Mouse (Mus musculus) midbrain, embryonic 10.5 days (tissue): ENCODE measurements around the gene 4930402H24Rik. TPM values are rescaled to one million over a fixed set of nuclear protein-coding genes. Genes with fewer than 3 reads are reported as not detected.
A peak's percentile ranks its signal among the peaks of the same experiment; 100 is the strongest.

Source experiments
- DNase-seq: peaks from one replicate; pipeline ENCODE4 v3.0.0-alpha.2; 2017; ENCODE audit warnings: low spot score
- H3K27ac ChIP-seq: fragments of 300-500 bp; sonication (generic); replicated peaks from 2 replicates; pipeline ENCODE4 v1.5.1; 2016; ENCODE audit warnings: mild to moderate bottlenecking
- H3K27me3 ChIP-seq: fragments of 300-500 bp; sonication (generic); 2 replicates; pipeline ENCODE4 v1.6.1; 2016; ENCODE audit warnings: low read depth, mild to moderate bottlenecking; ENCODE audit not compliant: poor library complexity, severe bottlenecking
- H3K36me3 ChIP-seq: fragments of 300-500 bp; sonication (generic); 2 replicates; pipeline ENCODE4 v1.6.1; 2016; ENCODE audit warnings: mild to moderate bottlenecking, moderate library complexity
- H3K4me1 ChIP-seq: fragments of 300-500 bp; sonication (generic); 2 replicates; pipeline ENCODE4 v1.6.1; 2016
- H3K4me3 ChIP-seq: fragments of 300-500 bp; sonication (generic); 2 replicates; pipeline ENCODE4 v1.5.1; 2016; ENCODE audit warnings: mild to moderate bottlenecking, moderate library complexity
- H3K9me3 ChIP-seq: fragments of 300-500 bp; sonication (generic); replicated peaks from 2 replicates; pipeline ENCODE4 v1.6.1; 2016; ENCODE audit warnings: mild to moderate bottlenecking
- WGBS: fragments of 180-500 bp; shearing (Covaris S2); methylation state at CpG from one replicate; pipeline ENCODE4 v1.1.7; 2016; 5-methylcytosine and 5-hydroxymethylcytosine counted together
- polyA plus RNA-seq: library from polyadenylated mRNA; unstranded; fragments of >200 nt; fragmentation: Nextera tagmentation; extraction: Ambion mirVana; gene quantifications from 2 replicates; pipeline ENCODE4 v1.2.1, GENCODE M21; 2016

Gene 4930402H24Rik
- 28.3 and 43.3 TPM in 2 replicates for polyA plus RNA-seq

GRCm38 (mm10) chr2:130905751-130906583 lies at the start of gene 4930402H24Rik, which contains the start of gene Atrn:
TSS of gene 4930402H24Rik (minus strand) at chr2:130906406.
TSS of gene Atrn (plus strand) at chr2:130906495.
- no peaks in the 10 kb centered on the region for H3K27me3 ChIP-seq
- H3K9me3 ChIP-seq, result no peaks in the 10 kb centered on the region
- DNase-seq, result peak; percentile 94
- H3K4me1 ChIP-seq, result peaks cover 22% of the 10 kb centered on the region
- H3K4me3 ChIP-seq, result peak within 1 kb of the TSS; percentile 97
- WGBS, result 6% methylated on average over 50 of the region's 50 CpGs
- no peaks in the 10 kb centered on the region for H3K36me3 ChIP-seq
- peak within 1 kb of the TSS; percentile 87 for H3K27ac ChIP-seq

DNA sequence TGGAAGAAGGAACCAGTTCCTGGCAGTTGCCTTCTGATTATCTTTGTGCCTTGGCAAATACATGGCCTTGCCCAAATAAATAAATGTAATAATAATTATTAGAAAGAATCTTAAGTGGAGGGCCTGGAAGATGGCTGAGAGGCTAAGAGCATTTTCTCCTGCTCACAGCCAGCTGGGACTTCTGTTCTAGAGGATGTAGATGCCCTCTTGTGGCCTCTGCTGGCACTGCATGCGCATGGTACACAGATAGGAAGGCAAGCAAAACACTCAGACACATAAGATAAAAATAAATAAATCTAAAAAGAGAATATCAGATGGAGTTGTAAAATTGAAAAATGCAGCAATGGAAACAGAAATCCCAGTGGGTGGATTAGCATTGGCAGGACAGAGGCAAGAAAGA lies 44.3 kb upstream of the 4930402H24Rik start:
- peak; percentile 80 for DNase-seq
- no peaks in the 10 kb centered on the region for H3K36me3 ChIP-seq
- H3K4me3 ChIP-seq, result no peak overlapping the region
- H3K27me3 ChIP-seq, result no peaks in the 10 kb centered on the region
- H3K4me1 ChIP-seq, result no peaks in the 10 kb centered on the region
- no peaks in the 10 kb centered on the region for H3K9me3 ChIP-seq
- H3K27ac ChIP-seq, result no peak overlapping the region
- 0% methylated on average over 1 of the region's 1 CpGs for WGBS

DNA sequence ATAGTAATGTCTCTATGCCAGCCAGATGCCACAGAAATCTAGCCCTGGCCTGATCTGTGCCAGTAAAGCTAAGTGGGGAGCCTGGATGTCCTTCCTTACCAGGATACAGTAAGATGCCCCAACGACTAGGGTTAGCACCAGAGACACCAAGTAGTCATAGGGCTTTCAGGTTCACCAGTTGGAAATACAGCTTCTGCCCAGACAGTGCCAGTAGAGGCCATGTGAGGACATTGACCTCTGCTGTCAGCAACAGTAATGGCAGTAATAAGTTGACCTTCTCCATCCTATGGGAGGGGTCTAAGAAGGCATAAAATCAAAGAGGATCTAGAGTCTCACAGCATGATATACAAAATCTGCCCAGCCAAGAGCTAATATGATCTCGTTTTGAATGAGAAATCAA lies 43.6 kb upstream of the 4930402H24Rik start:
- Histone ChIP-seq H3K4me1 (no peaks in the 10 kb centered on the region), H3K36me3 (no peaks in the 10 kb centered on the region), H3K27ac (no peak overlapping the region), H3K9me3 (no peaks in the 10 kb centered on the region), H3K27me3 (no peaks in the 10 kb centered on the region), H3K4me3 (no peak overlapping the region)
- WGBS, result 81% methylated on average over 2 of the region's 2 CpGs
- no peak for DNase-seq

DNA sequence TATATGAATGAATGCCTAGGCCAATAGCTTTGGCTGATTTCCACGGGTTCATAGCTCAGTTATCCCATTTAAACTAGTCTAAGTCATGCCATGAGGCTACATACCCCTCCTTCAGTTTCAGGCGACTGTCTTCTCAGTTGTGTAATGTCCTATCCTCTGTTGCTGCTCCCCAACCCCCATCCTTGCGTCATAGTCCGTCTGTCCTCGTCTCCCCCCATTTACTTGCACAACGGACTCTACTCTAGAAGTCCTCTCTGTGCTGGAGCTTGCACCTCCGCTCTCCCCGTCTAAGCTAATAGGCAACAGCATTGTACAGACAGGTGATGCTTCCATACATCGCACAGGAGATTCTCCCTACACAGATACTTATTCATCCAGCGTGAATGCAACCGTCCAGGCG lies 26.7 kb upstream of the 4930402H24Rik start:
- 89% methylated on average over 12 of the region's 12 CpGs for WGBS
- Histone ChIP-seq H3K4me1 (no peaks in the 10 kb centered on the region), H3K9me3 (no peaks in the 10 kb centered on the region), H3K27me3 (no peaks in the 10 kb centered on the region), H3K27ac (no peak overlapping the region), H3K4me3 (no peak overlapping the region), H3K36me3 (no peaks in the 10 kb centered on the region)
- DNase-seq, result no peak

- 93% methylated on average over 5 of the region's 5 CpGs for WGBS
- H3K27me3 ChIP-seq, result no peaks in the 10 kb centered on the region
- H3K9me3 ChIP-seq, result no peaks in the 10 kb centered on the region
- no peaks in the 10 kb centered on the region for H3K36me3 ChIP-seq
- DNase-seq, result no peak
- no peak overlapping the region for H3K4me3 ChIP-seq
- no peak overlapping the region for H3K27ac ChIP-seq
- H3K4me1 ChIP-seq, result no peaks in the 10 kb centered on the region
Observed at GRCm38 (mm10) chr2:130929994-130930393, 23.8 kb upstream of the 4930402H24Rik start.

- Histone ChIP-seq H3K27ac (no peak overlapping the region), H3K36me3 (no peaks in the 10 kb centered on the region), H3K9me3 (no peaks in the 10 kb centered on the region), H3K4me1 (no peaks in the 10 kb centered on the region), H3K4me3 (no peak overlapping the region), H3K27me3 (no peaks in the 10 kb centered on the region)
- DNase-seq, result no peak
Observed at GRCm38 (mm10) chr2:130928530-130928929, 22.3 kb upstream of the 4930402H24Rik start.

- Histone ChIP-seq H3K27me3 (no peaks in the 10 kb centered on the region), H3K9me3 (no peaks in the 10 kb centered on the region), H3K27ac (no peak overlapping the region), H3K36me3 (no peaks in the 10 kb centered on the region), H3K4me1 (no peaks in the 10 kb centered on the region), H3K4me3 (no peak overlapping the region)
- WGBS, result 93% methylated on average over 4 of the region's 4 CpGs
- DNase-seq, result no peak
Observed at GRCm38 (mm10) chr2:130928031-130928430, 21.8 kb upstream of the 4930402H24Rik start.

DNA sequence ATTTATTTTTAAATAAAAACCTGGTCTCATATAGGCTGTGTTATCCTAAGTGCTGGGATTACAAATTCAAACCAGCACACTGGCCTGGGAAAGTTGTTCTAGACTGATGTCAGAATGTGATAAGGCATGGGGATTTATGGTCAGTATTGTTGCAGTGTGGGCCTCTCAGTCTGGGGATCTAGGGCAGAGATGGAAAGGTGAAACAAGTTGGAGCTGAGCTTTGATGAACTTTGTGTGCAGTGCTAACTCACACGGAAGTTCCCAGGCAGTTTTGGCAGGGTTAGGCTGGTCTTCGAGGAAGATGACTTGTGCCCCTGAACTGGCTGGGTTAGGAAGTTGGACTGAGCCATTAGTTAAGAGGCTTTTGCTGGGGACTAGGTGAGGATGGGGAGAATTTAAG lies 18.7 kb upstream of the 4930402H24Rik start:
- H3K4me3 ChIP-seq, result no peak overlapping the region
- WGBS, result 85% methylated on average over 2 of the region's 2 CpGs
- H3K27me3 ChIP-seq, result no peaks in the 10 kb centered on the region
- no peaks in the 10 kb centered on the region for H3K9me3 ChIP-seq
- H3K36me3 ChIP-seq, result no peaks in the 10 kb centered on the region
- no peak for DNase-seq
- H3K4me1 ChIP-seq, result no peaks in the 10 kb centered on the region
- H3K27ac ChIP-seq, result no peak overlapping the region

DNA sequence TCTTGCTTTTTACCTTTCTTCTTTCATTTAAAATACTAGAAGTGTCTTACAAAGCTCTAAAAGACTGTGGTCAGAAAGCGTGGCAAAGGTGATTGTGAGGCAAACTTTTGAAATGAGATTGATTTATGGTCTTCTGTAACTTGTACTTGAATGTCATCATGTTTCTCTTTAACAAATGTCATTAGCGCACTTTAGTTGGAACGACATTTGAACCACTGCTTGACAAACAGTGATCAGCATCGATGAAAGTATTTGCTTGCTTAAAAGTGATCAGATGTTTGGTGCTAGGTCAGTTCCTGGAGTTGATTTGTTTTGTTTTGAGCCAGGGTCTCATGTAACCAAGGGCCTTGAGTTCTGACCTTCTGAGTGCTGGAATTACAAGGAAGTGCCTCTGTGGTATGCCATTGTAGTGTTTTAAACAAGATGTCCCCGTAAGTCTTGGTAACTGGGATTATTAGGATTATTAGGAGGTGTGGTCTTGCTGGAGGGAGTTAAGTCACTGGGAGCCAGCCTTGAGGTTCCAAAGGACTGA lies 12.9 kb upstream of the 4930402H24Rik start:
- WGBS, result 82% methylated on average over 5 of the region's 5 CpGs
- Histone ChIP-seq H3K27ac (no peak overlapping the region), H3K27me3 (no peaks in the 10 kb centered on the region), H3K4me3 (no peak overlapping the region), H3K9me3 (no peaks in the 10 kb centered on the region), H3K4me1 (no peaks in the 10 kb centered on the region), H3K36me3 (no peaks in the 10 kb centered on the region)
- DNase-seq, result no peak

DNA sequence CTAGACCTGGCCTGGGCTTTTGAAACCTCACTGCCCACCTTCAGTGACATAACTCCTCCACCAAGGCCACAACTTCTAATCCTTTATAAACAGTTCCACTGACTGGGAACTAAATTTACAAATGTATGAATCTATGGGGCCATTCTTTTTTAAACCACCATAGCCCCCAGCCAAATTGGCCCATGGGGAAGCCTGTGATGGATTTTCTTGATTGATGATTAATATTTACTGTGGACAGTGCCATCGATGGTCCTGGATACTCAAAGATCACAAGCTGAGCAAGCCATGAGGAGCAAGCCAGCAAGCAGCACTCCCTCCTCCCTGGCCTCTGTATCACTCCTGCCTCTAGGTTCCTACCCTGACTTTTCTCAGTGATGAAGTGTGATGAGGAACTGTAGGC lies 11.5 kb upstream of the 4930402H24Rik start:
- Histone ChIP-seq H3K27ac (no peak overlapping the region), H3K27me3 (no peaks in the 10 kb centered on the region), H3K9me3 (no peaks in the 10 kb centered on the region), H3K4me3 (no peak overlapping the region), H3K4me1 (no peaks in the 10 kb centered on the region), H3K36me3 (no peaks in the 10 kb centered on the region)
- DNase-seq, result no peak
- WGBS, result 92% methylated on average over 1 of the region's 1 CpGs

- WGBS, result 72% methylated on average over 3 of the region's 3 CpGs
- Histone ChIP-seq H3K36me3 (no peaks in the 10 kb centered on the region), H3K9me3 (no peaks in the 10 kb centered on the region), H3K4me3 (no peak overlapping the region), H3K27ac (no peak overlapping the region), H3K27me3 (no peaks in the 10 kb centered on the region), H3K4me1 (no peaks in the 10 kb centered on the region)
- DNase-seq, result no peak
Observed at GRCm38 (mm10) chr2:130916521-130917147, 10.4 kb upstream of the 4930402H24Rik start.

DNA sequence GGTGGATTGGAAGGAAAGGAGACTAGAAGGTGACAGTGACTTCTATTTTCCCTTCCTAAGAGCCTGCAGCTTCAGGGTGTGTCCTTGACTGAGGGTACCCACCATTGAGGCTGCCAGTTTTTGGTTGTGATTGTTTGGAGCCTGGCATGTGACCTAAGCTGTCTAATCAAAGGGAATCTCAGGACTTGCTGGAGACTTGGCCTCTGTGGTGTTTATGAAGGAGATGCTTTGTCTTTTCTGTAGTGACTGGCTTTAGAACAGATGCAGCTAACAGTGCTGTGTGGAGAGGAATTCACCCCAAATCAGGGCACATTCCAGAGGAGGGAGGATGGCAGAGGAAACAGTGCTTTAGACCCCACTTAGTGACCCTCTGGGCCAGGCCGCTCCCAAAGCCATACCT lies 8.7 kb upstream of the 4930402H24Rik start:
- Histone ChIP-seq H3K27ac (no peak overlapping the region), H3K4me1 (no peaks in the 10 kb centered on the region), H3K4me3 (no peak overlapping the region), H3K27me3 (no peaks in the 10 kb centered on the region), H3K9me3 (no peaks in the 10 kb centered on the region), H3K36me3 (no peaks in the 10 kb centered on the region)
- 84% methylated on average over 1 of the region's 1 CpGs for WGBS
- DNase-seq, result no peak

- H3K4me1 ChIP-seq, result peaks cover 13% of the 10 kb centered on the region
- no peak overlapping the region for H3K4me3 ChIP-seq
- H3K9me3 ChIP-seq, result no peaks in the 10 kb centered on the region
- DNase-seq, result no peak
- no peaks in the 10 kb centered on the region for H3K36me3 ChIP-seq
- no peaks in the 10 kb centered on the region for H3K27me3 ChIP-seq
- WGBS, result 69% methylated on average over 1 of the region's 1 CpGs
- no peak overlapping the region for H3K27ac ChIP-seq
Observed at GRCm38 (mm10) chr2:130911691-130912090, 5.5 kb upstream of the 4930402H24Rik start.
